Mouse (Mus musculus): ENCODE measurements at regions not wholly inside any gene's neighbourhood (a gene's known extent, or its start where the extent isn't known, plus 50 kb on each side); places are given as distances from the start of the nearest gene placed in this dataset.
"Not testable (repeated sequence)": the region's sequence is repeated elsewhere in the genome, so short reads cannot be mapped to it uniquely, and the experiment has no call there.

- DNase-seq (ENCODE audit: low spot score in 2 of 2): no peak
These were observed 218.0 kb upstream of the Klf3 start for GRCm38 (mm10) chr5:64585076-64585786.

DNA sequence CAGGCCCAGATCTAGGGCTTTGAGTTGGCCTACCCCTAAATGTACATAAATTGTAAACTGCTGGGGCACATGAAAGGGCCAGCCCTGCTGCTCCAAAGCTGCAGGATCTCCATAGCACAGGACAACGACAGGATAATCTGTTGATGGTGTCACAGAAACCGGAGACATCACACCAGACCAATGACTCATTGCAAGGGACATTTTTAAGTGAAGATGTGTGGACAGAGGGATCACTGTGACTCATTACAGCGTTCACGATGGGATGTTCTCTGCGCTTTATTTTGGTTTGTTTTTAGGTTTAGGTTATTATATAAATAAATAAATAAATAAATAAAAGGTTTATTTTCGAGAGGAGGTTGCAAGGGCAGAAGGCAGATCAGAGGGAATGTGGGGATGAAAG lies 216.9 kb upstream of the Klf3 start:
- no peak for DNase-seq (ENCODE audit: low spot score in 2 of 2)

GRCm38 (mm10) chr5:64586933-64587332 lies 216.3 kb upstream of the Klf3 start:
- DNase-seq (ENCODE audit: low spot score in 2 of 2): no peak

GRCm38 (mm10) chr5:64587895-64588738 lies 215.1 kb upstream of the Klf3 start:
- no peak for DNase-seq (ENCODE audit: low spot score in 2 of 2)

- DNase-seq (ENCODE audit: low spot score in 2 of 2): not testable (repeated sequence)
These were observed 214.4 kb upstream of the Klf3 start for GRCm38 (mm10) chr5:64588768-64589167.

- DNase-seq (ENCODE audit: low spot score in 2 of 2): no peak
These were observed 213.2 kb upstream of the Klf3 start for GRCm38 (mm10) chr5:64590036-64590435.

- DNase-seq (ENCODE audit: low spot score in 2 of 2): no peak
These were observed 212.4 kb upstream of the Klf3 start for GRCm38 (mm10) chr5:64590747-64591146.

DNA sequence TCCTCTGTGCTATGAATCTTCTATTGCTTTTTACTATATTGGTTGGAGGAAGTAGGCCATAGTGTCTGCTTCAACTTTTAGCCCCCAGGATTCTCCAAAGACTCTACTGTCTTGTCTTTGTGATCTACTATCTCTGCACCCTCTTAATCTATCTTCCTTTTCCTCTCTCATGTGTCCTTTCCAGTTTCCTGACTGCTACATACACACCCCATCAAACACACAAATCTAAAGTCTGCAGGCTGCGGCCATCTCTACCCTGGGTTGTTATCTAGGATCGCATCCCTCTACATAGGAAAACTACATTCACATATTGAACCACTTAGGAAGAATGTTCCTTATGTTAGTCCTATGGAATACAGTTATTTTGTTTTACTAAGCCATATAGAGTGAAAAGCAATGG lies 211.4 kb upstream of the Klf3 start:
- DNase-seq (ENCODE audit: low spot score in 2 of 2): no peak

GRCm38 (mm10) chr5:64595220-64595619 lies 208.0 kb upstream of the Klf3 start:
- DNase-seq (ENCODE audit: low spot score in 2 of 2): no peak

DNA sequence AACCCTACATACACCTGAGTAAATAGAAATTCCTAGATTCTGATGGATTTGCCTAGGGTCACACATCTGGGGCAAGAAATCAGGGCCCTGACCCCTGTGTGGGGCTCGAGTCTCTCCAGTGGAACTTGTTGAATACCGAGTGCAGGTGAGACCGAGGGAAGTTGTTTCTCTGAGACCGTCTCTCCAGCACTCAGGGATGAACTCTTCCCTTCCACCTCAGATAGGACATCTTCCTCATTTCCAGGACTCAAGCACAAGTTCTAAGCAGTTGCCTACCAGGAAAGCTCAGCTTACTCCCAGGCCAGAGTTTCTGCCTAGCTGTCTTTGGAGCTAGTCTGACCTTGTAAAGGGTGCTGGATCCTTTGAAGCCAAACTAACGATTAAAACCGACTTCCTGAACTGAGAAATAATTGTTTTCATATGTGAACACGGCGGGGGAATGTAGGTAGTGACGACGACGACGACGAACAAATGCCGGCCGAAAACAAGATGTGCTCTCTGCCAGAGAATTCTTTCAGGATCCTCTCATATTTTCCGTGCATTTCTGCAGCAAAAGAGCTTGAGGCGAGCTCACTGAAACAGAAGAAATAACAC lies 207.3 kb upstream of the Klf3 start:
- no peak for DNase-seq (ENCODE audit: low spot score in 2 of 2)

GRCm38 (mm10) chr5:64597021-64597420 lies 206.2 kb upstream of the Klf3 start:
- no peak for DNase-seq (ENCODE audit: low spot score in 2 of 2)

DNA sequence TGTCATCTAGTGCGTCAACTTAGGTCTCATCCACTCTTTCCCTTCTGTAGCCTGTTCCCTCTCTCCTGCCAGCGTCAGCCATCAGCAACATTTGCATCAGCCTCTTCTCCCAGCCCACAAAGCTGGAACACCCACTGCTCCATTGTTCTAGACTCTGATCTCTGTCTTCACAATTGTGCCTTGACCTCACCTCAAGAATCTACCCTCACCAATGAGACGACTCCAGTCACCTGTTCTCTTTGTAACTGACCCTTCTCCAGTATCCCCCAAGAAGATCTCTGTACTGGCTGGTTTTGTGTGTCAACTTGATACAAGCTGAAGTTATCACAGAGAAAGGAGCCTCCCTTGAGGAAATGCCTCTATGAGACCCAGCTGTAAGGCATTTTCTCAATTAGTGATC lies 205.7 kb upstream of the Klf3 start:
- no peak for DNase-seq (ENCODE audit: low spot score in 2 of 2)

DNA sequence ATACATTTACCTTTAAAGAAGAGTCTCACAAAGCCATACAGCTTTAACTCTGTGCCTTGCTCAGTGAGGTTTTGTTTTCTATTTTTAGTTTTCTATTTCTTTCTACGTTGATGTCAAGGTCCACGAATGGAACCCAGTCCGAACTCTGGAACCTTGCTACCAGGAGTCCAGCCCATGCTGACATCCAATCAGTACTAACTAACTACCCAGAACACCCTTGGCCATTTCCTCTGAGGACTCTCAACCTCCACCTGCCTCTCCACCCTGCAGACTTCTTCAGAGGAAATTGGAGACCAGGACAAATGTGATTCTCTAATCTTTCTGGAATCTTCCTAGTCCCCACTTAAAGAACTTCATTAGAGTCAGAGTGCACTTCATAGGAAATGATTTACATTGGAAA lies 204.6 kb upstream of the Klf3 start:
- no peak for DNase-seq (ENCODE audit: low spot score in 2 of 2)

GRCm38 (mm10) chr5:64599015-64599414 lies 204.2 kb upstream of the Klf3 start:
- DNase-seq (ENCODE audit: low spot score in 2 of 2): no peak

DNA sequence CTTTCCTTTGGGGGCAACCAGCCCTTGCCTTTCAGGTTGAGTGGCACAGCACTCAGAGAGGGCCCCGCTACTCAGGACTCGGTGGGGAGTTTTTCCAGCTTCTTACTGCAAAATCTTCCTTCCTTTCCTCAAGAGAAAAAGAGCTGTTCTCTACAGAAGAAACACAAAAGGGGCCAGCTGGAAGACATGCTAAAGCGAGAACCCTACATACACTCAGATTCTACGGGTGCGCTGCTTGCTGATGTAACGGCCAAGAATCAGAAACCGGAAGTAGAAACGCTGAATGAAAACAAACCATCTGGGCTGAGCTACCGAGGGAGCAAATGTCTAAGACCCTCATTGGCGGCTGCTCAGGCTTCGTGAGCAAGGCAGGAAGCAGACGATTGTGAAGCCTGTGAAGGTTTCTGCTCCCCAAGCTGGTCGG lies 203.3 kb upstream of the Klf3 start:
- DNase-seq (ENCODE audit: low spot score in 2 of 2): peak in 1 of 2 experiments; percentile 11

- DNase-seq (ENCODE audit: low spot score in 2 of 2): no peak
These were observed 202.8 kb upstream of the Klf3 start for GRCm38 (mm10) chr5:64600392-64600791.

DNA sequence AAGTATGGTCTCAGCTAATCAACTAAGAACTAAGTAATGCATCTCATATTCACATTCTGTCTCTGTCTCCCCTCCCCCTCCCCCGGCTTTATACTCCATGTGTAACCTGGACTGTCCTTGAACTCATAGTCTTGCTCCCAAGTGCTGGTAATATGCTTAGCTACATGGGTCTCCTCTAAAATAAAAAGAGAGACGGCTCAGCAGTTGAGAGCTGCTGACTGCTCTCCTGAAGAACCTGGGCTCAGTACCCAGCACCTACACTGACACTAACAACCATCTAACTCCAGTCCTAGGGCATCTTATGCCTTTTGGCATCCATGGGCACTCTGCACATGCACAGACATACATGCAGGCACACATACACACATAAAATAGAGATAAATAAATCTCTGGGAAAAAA lies 202.4 kb upstream of the Klf3 start:
- no peak for DNase-seq (ENCODE audit: low spot score in 2 of 2)

GRCm38 (mm10) chr5:64601285-64601684 lies 201.9 kb upstream of the Klf3 start:
- no peak for DNase-seq (ENCODE audit: low spot score in 2 of 2)

GRCm38 (mm10) chr5:64601832-64602231 lies 201.4 kb upstream of the Klf3 start:
- no peak for DNase-seq (ENCODE audit: low spot score in 2 of 2)

DNA sequence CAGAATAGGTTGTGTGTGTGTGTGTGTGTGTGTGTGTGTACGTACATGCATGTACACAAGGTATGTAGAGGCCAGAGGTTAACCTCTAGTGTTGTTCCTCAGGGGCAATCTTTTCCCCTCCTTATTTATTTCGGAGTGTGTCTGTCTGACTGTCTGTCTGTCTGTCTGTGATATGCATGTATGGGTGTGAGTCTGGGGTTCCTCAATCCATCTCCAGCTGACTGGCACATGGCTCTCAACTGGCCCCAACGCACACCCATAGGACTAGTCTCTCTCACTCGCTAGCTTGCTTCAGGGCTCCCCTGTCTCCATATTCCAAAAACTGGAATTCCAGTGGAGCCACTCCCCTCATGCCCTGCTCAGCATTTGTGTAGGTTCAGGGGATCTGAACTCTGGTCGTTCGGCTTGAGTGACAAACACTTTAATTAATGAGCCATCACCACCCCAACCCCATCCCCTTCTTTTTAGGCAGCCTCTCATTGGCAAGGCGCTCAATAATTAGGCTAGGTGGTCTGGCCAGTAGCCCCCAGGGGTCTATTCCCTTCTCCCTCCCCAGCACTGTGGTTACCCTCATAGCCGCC lies 200.7 kb upstream of the Klf3 start:
- no peak for DNase-seq (ENCODE audit: low spot score in 2 of 2)

DNA sequence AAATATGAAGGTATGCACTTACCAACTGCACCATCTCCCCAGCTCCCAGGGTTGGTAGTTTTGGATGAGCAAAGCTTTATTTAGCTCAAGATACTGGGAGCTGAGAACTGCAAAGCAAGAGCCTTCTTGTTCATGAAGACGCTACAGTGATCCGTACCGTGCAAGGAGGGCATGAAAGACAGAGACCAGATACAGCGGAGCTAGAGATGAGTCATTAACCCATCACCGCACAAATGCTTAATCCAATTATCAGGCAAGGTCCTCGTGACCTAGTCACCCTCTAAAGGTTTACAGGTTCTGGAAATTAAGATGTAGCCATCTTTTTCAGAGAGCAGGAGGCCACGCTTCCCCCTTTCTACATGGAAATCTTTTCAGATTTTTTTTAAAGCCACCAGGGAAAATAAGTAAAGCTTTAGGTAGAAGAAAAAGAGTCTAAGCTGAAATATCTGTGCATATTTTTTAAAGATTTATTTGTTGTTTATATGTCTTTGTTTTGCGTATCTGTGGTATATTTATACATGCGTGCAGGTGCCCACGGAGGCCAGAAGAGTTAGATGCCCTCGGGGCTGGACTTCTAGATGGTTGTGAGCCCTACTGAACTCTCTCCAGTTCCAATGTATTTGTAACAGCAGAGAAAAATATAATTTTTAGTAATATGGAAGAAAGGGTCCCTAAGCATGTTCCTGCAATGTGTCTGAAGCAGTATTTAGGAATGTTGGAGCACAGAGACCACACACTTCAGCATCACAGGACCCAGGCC lies 200.0 kb upstream of the Klf3 start:
- DNase-seq (ENCODE audit: low spot score in 2 of 2): no peak

- no peak for DNase-seq (ENCODE audit: low spot score in 2 of 2)
These were observed 198.0 kb upstream of the Klf3 start for GRCm38 (mm10) chr5:64605171-64605570.
